Mouse (Mus musculus) lung, postnatal 4 days (tissue): Measurements from ENCODE around the gene Jagn1.

Source experiments
- DNase-seq, 2 experiments: peaks; one replicate each; pipeline ENCODE4 v3.0.0; 2021

Jagn1 gene

DNA sequence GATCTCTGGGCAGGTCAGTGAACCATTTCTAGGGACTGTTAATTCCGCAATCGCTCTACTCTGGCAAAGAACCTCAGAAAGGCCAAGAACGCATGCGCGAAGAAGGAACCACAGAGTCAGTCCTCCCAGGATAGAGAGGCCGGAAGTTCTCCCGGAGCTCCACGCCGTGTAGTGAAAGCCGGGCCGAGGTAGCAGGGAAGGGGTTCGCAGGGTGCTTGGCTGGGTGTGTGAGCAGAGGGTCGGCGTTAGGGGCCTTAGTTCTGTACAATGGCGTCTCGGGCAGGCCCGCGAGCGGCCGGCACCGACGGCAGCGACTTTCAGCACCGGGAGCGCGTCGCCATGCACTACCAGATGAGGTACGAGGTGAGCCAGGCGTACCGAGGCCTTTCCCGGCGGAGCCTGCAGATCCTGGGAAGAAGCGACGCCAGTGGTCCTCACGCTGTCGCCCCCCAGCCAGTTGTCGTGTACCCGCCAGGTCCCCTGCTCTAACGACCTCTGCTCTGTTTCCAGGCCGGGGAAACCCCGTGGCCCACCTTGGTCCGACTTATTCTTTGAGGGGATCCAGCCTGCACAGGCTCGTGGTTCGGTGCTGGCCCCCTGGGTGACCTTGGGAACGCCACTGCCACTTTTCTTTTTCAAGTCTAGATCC is at the start of gene Jagn1:
Gene Jagn1 (plus strand): TSS at position 128 of the 649 bp plus-strand sequence.
- peak; percentile 90 to 93 for DNase-seq

DNA sequence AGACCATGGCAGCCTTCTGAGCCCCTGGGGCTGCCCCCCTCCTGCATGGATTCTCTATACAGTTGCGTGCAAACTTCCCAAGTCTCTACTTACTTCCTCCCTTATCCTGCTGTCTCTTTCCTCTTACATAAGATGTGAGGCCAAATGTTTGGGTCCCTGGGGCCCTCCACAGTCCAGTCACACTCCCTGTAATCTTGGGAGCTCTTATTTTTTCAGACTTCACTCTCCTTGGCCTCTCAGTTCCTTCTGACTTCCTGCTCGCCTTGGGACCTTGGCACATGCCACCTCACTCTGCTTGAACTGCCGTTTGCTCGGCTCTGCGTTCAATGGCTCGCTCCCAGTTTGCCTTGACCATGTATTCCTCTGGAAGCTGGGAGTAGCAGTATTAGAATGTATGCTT is 48.4 kb upstream of the Jagn1 start:
- no peak for DNase-seq

DNA sequence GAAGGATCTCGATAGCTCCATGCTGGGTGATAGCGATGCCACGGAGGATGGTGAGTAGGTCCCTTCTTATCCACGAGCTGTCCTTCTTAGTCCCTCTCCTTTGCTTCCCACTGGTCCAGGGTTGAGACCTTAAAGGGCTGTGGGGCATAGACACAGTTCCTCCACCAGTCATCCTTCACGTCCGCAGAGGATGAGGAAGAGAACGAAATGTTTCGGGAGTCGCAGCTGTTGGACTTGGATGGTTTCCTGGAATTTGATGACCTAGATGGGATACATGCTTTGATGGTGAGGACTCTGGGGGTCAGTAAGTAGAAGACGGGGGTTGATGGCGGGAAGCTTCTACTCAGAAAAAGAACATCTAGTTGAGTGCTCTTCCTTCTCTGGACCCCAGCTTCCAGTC is 47.6 kb upstream of the Jagn1 start:
- DNase-seq: no peak

DNA sequence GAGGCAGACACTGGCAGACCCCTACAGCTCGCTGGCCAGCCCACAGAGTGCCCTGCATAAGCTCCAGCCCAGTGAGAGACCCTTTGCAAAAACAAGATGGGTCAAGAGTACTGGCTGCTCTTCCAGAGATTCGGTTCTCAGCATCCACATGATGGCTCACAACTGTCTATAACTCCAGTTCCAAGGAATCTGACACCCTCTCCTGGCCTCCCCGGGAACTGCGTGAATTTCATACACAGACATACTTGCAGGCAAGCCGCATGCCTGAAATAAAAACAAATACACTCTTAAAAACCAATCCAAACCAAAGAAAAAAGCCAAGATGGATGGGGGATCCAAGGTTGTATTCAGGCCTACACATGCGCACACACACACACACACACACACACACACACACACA is 46.9 kb upstream of the Jagn1 start:
- DNase-seq: no peak

DNA sequence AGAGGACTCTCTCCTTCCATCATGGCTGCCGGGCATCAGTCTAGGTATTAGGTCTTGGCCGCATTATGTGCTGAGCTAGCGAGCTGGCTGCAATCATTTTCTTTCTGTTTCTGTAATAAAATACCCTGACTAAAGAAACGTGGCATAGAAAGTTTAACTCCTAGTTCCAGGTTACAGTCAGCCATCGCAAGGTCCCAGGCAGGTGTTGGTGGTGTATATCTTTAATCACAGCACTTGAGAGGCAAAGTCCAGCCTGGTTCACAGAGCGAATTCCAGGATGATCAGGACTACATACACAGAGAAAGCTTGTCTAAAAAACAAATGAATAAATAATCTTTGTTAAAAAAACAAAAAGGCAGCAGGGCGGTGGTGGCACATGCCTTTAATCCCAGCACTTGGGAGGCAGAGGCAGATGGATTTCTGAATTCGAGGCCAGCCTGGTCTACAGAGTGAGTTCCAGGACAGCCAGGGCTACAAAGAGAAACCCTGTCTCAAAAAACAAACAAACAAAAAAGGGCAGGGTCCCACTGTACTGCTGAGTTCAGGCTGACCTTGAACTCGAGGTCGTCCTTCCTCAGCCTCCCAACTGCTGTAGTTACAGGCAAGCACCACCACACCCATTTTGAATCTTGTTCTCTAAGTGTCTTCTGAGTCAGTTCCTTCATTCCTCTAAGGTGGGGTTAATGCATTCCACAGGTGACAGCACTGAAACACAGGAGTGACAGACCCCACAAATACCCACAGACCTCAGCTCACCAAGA is 45.9 kb upstream of the Jagn1 start:
- no peak for DNase-seq

DNA sequence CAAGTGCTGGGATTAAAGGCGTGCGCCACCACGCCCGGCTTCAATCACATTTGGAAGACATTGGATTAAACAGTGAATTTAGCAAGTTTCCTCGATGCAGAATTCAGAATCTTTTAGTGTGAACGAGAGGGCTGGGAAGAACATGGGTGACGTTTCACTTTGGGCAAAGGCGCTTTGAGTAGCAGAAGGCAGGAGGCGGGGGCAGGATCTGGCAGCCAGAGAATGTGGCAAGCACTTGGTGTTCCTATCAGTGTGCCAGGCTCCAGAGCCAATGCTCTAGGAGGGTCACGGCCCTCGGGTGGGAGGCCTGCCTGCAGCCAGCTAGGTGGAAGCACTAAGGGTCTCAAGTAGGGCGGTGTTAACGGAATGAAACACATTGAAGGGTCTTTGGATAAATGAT is 40.3 kb upstream of the Jagn1 start:
- DNase-seq: no peak

DNA sequence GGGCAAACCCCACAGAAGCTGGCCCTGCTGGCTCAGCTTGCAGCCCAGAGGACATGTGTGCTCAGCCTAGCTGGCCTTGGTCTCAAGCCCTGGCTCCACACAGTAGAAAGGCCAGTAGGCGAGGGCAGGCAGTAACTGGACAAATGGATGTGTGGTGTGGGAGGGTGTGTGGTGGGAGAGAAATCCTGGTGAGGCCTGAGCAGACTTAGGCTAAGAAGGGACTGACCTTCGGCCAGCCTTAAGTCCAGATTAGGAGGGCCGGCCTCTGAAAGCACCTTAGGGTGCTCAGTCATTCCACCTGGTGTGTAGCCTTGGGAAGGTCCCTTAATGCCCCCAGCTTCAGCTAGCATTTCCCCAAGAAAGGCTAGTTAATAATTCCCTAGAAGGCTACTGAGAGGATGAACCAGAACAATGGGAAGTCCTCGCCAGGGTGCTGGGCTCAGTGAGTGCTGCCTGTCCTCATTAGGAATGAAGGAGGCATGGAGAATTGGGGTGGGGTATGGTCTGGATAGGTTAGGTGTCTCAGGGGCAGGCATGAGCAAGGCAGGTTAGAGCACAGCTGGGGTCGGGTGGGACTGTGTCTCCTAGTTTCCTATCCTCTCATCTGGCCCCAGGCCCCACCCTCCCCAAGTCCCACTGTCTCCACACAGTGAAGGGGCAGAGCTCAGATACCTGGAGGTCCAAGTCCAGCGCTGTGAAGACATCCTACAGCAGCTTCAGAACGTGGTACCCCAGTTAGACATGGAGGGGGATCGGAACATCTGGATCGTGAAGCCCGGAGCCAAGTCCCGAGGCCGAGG is 37.5 kb upstream of the Jagn1 start:
- DNase-seq: no peak

DNA sequence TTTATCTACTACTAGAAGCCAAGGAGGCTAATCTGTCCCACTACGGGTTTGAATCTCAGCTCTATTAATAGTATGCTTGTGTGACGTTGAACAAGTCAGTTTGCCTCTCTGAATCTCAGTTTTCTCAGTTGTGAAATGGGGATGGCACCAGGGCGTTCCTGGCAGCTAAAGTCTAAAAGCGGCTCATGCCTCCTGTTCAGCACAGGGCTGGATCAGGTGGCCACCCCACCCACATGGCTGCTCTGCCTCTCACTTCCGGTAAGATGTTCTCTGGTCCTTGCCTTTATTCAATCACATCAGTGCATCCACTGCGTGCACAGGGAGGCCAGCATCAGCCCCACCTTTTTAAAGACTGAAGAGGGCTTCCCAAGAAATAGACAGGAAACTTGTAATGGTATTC is 36.9 kb upstream of the Jagn1 start:
- no peak for DNase-seq

DNA sequence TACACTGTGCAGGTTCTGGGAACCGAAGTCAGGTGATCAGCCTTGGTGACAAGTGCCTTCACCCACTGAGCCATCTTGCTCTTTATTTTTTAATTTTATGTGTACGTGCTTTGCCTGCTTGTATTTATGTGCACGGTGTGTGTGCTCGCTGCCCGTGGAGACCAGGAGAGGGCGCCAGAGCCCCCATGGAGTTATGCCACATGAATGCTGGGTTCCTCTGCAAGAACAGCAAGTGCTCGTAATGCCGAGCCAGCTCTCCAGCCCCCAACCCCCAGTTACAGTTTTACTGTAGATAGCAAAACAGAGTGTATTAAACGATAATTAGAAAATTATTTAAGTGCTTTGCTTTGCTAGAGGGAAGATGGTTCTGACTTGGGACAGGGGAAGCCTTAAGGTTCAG is 35.7 kb upstream of the Jagn1 start:
- DNase-seq: peak in 1 of 2 experiments; percentile 15

DNA sequence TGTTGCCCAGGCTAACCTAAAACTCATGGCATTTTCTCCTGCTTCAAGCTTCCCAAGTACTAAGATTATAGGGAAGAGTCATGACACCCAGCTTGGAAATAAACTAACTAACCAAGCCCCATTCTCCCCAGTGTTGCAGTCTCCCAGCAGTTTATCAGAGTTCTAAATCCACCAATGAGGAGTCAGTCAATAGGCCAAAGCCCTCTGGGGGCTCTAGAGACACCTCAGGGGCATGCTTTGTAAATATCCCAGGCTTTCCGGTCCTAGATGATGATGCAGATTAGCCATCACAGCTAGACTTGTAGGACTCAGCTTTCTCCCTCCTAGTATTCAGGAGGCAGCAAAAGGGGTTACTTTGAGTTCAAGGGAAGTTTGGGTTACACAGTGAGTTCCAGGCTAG is 32.4 kb upstream of the Jagn1 start:
- no peak for DNase-seq

DNA sequence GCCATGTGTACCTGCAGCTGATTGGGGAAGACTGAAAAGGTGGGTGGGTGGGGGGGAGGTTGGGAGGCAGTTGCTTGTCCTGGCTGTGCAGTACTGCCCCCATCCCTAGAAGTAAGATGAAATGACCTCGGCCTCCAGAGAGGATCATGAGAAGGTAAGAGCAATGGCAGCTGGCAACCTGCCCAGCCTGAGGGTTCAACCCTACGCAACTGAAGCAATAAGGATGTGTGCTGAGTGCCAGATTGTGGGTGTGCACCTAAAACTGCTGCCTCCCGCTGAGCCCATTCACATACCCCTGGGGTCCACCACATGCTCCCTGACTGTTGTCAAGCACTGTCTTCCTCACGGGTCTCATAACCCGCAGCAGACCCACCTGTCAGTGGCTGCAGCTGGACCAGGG is 26.0 kb upstream of the Jagn1 start:
- no peak for DNase-seq

DNA sequence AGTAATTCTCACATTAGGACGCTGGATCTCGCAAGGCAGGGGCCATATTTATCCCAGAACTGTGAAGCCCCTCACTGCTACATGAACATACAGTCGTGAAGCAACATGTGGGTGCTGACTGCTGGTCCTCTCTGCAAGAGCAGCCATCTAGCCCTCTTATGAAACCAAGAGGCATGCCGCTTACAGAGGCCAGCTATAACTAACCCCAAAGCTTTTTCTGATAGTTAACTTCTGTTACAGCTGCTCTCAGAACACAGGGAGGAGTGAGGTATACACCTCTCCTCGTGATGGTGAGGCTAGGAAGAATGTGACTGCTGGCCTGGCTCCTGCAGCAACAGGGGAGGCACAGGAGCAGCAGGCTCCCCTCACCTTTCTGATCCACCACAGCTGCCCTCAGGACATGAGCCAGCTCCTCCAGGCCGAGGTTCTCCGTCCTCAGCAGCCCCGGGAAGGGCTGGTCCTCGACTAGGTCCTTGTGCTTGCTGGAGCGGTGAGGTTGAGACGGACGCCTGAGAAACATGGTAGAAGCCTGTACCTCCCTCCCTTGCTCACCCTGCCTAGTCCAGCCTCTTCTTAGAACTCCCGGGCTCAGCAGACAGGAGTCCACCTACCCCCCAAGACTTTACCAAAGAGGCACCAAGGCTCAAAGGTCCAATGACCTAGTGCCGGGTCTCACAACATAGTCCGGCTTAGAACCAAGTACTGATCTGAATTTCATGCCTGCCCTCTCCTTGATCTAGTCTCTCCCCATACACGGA is 23.7 kb upstream of the Jagn1 start:
- no peak for DNase-seq

DNA sequence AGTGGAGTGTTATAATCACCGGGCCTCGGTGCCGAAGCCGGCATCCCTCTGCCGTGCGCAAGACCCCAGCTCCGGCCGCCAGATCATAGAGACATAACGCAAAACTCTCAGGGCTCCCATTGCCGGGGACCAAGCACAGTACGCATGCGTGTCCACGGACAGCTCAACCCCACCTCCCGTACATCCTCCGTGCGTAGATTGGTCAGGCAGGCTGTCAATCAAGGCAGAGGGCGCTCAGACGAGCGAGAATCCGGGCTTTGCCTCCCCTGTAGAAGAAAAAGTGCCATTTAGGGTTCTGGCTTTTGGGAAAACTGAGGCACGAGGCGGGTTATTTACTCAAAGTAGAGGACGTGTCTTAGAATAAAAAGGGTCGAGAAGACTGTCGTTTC is 23.2 kb upstream of the Jagn1 start, which contains the start of gene Rpusd3:
Gene Rpusd3 (minus strand): TSS at position 142 of the 389 bp plus-strand sequence.
- DNase-seq: peak; percentile 96 to 99

DNA sequence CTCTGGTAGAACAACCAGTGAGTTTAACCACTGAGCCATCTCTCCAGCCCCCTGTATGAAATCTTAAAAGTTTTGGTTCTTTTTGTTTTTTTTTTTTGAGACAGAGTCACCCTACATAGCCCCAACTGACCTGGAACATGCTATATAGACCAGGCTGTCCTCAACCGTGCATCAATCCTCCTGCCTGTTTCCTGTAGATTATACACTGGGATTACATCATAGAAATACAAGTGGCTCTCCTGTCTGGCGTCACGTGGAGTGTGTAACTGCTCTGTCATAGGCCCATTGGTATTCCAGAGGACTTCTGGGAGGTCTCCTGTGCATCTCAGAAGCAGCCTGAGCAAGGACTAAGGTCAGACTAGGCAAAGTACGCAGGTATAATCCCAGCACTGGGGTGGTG is 19.4 kb upstream of the Jagn1 start:
- no peak for DNase-seq

DNA sequence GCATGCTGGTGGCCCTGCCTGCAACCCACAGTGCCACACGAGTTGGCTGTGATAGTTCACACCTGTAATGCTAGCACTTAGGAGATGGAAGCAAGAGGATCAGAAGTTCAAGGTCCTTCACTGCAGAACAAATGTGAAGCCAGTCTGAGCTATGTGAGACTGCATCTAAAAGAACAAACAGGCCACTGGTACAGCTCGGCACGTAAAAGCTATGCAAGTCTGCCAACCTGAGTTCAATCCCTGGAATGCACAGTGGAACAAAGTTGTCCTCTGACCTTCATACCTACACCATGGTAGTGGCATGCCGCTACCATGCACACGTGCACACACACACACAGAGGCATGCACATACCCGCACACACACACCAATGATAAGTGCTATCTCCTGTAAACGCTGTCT is 18.2 kb upstream of the Jagn1 start:
- no peak for DNase-seq

DNA sequence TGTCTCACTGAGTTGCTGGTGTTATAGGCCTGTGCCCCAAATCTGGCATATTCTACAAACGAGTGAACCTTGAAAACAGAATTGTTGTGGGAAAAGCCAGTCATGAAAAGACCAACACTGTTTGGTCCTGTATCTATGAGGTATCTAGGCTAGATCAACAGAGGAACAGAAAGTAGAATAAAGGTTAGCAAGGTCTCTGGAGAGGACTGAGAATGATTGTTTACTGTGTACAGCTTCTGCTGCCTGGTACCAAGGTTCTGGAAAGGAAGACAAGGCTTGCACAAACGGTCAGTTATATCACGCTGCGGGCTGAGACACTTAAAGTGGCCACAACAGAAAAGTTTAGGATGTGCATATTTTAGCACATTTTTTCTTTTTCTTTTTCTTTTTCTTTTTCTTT is 15.7 kb upstream of the Jagn1 start:
- DNase-seq: no peak

DNA sequence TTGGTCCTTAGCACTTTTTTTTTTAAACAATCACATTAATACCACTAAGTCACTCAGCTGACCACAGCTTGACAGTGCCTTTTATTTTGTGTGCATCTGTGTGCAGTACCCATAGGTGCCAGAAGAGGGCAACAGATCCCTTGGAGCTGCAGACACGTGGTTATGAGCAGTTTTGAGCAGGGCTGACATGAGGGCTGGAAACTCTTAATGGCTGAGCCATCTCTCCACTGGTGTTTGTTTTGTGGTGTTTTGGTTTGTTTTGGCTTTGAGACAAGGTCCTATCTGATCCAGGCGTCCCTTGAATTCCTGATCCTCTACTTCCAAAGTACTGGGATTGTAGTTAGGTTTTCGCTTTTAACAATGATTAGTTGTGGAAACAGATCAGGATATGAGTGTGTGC is 15.0 kb upstream of the Jagn1 start:
- peak in 1 of 2 experiments; percentile 74 for DNase-seq

DNA sequence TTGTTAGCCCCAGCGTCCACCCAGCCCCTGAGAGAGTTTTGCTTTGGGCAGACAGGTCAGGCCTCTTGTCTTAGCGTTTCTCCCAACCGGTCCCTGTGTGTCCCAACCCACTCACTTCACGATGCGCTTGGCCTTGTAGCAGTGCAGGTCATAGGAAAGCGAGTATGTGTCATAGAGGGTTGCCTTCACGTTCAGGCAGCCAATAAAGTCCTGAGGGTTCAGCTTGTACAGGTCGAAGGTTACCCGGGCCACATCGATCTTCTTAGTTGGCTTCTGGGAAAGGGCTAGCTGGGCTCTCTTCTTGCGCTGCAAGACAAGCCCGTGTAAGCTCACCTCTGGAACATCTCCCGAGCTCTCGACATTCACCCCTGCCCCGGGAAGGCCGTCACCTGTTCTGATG is 14.4 kb upstream of the Jagn1 start:
- DNase-seq: no peak

DNA sequence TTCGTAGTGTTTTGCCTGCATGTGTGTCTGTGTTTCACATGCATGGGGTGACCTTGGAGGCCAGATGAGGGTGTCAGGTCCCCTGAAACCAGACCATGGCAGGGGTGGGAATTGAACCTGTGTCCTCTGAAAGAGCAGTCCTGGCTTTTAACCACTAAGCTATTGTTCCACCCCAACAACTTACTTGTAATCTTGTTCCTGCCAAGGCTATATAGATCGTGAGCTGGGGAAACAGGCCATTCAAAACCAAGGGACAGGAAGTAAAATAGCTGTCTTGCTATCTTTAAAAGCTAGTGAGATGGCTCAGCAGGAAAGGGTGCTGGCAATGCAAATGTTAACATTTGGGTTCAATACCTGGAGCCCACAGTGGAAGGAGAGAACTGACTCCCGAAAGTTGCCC is 12.4 kb upstream of the Jagn1 start:
- no peak for DNase-seq

DNA sequence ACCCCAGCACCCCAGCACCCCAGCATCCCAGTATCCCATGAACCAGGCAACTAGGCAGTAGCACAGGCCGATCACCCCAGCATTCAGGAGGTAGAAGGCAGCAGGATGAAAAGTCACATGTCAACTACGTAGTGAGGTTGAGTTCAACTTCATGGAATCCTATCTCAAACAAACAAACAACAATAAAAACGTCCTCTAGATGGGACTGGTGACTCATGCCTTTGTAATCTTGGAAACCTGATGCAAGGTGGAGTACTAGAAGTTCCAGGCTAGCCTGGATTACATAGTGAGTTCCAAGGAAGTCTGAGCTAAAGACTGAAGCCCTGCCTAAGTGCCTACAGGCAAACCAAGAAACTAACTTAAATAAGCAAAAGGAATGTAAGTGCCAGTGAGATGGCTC is 11.5 kb upstream of the Jagn1 start:
- DNase-seq: no peak

DNA sequence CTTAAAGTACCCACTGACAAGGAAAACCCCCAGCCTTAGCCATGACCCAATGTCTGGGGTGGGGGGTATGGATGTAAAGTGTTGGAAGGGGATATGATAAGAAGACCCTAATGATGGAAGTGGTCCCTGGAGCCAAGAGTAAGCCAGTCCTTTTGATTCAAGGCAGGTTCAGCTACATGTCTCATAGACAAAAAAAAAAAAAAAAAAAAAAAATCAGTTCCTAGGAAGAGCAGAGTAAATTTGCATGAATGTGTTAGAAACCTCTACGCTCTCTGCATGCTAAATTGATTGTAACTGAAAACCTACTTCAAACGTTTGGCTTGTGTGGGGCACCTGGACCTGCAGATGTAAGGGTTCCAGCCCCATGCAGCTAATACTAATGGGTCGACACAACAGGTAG is 10.6 kb upstream of the Jagn1 start:
- no peak for DNase-seq

DNA sequence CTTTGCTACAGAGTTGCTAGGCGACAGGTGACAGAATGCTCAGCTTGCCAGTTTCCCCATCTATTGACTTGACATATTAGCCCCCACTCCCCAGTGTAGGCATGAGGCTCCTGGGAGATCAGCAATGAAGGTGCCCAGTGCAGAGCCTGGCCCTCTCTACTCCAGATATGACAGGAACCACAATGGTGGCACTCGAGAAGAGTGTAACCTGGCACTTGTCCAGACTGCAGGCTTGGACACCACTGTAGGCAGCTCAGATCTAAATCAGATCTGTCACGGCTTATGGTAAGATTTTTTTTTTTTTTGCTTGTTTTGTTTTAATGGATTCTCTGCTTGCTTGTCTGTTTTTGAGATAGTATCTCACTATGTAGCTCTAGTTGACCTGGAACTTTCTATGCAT is 8.7 kb upstream of the Jagn1 start:
- DNase-seq: no peak

DNA sequence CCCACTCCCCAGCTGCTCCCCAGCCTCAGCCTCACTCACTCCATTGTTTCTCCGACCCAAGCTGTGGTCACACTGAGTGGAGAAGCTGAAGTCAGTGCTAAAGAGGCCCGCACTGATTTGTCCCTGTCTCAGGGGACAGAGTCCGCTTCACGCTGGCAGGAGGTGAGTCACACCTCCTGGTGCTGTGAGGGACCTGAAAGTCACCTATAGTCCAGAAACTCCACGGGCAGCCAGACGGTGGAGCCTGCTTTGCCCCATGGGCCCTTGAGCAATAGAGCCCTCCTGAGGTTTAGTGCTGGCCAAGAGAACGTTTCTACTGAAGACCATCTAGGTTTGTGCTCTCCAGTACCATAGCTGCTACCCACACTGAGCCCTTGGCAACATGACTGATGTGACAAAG is 7.7 kb upstream of the Jagn1 start:
- DNase-seq: no peak
